Mouse (Mus musculus): ENCODE measurements at regions not wholly inside any gene's neighbourhood (a gene's known extent, or its start where the extent isn't known, plus 50 kb on each side); places are given as distances from the start of the nearest gene placed in this dataset.

GRCm38 (mm10) chr10:100152821-100153220 lies 137.4 kb downstream of the Kitl start:
- H3K27me3 ChIP-seq (ENCODE audit: low read depth, poor library complexity, severe bottlenecking) = no peaks in the 10 kb centered on the region
- no peaks in the 10 kb centered on the region for H3K4me1 ChIP-seq
- H3K27ac ChIP-seq (replicated peaks) = no peak overlapping the region
- peak; percentile 18 for DNase-seq (ENCODE audit: low spot score)
- H3K9me3 ChIP-seq (replicated peaks) = no peaks in the 10 kb centered on the region
- no peaks in the 10 kb centered on the region for H3K36me3 ChIP-seq
- no peak overlapping the region for H3K4me3 ChIP-seq
- 61% methylated on average over 5 of the region's 5 CpGs for WGBS

- Histone ChIP-seq H3K4me1 (no peaks in the 10 kb centered on the region), H3K9me3 (replicated peaks) (no peaks in the 10 kb centered on the region), H3K36me3 (no peaks in the 10 kb centered on the region), H3K27me3 (ENCODE audit: low read depth, poor library complexity, severe bottlenecking) (no peaks in the 10 kb centered on the region), H3K4me3 (no peak overlapping the region), H3K27ac (replicated peaks) (no peak overlapping the region)
- WGBS = 94% methylated on average over 3 of the region's 3 CpGs
- DNase-seq (ENCODE audit: low spot score) = no peak
Observed at GRCm38 (mm10) chr10:100153311-100153710, 137.9 kb downstream of the Kitl start.

DNA sequence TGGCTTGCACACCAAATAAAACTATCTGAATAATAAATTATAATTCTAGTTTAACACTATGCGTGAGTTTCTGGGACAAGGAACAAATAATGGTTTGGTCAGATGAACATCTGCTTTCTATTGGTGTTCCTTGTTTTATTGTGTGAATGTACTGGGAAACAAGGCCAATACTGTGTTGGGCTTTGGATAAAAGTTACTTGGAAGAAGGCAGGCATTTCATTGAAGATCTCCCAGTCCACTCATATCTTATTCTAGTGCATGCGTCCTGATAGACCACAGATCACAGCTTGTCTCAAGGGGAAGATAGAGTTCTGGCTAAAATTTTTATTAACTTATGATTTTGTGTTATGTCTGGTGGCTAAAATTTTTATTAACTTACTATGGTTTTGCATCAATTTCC lies 140.1 kb downstream of the Kitl start:
- WGBS = 90% methylated on average over 2 of the region's 2 CpGs
- Histone ChIP-seq H3K4me3 (no peak overlapping the region), H3K27me3 (ENCODE audit: low read depth, poor library complexity, severe bottlenecking) (no peaks in the 10 kb centered on the region), H3K9me3 (replicated peaks) (no peaks in the 10 kb centered on the region), H3K36me3 (no peaks in the 10 kb centered on the region), H3K27ac (replicated peaks) (no peak overlapping the region), H3K4me1 (no peaks in the 10 kb centered on the region)
- DNase-seq (ENCODE audit: low spot score) = no peak

DNA sequence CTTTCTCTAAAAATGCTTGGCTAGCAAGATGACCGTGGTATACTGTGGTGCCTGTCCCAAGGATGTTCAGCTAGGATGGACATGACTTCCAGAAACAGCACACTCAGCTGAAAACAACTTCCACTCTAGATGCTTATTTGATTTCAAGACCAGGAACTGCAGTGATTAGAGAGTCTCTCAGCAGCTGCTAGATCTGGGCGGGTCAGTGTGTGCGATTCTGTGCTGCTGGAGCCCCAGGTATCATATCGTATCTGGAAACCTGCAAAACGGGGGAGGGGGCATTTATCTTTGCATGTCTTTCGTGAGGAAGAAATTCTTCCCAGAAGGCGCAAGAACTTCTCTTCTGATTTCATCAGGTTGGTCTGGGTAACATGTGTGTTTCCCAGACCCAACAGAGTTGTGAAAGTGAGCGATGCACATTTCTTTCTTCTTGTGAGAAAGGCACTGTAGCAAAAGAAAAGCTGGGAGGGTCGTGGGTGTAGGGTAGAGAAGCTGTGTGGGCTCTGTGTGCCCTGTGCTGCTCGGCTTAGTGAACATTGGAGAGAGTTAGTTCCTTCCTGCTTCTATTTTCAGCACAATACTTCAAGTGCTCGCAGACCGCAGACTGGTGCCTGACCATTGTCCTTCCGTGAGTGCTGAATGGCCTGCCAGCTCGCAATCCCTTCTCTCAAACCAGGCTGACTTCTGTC lies 144.6 kb downstream of the Kitl start:
- H3K9me3 ChIP-seq (replicated peaks) = no peaks in the 10 kb centered on the region
- WGBS = 82% methylated on average over 14 of the region's 14 CpGs
- H3K27me3 ChIP-seq (ENCODE audit: low read depth, poor library complexity, severe bottlenecking) = no peaks in the 10 kb centered on the region
- H3K4me1 ChIP-seq = no peaks in the 10 kb centered on the region
- H3K4me3 ChIP-seq = no peak overlapping the region
- H3K36me3 ChIP-seq = no peaks in the 10 kb centered on the region
- no peak overlapping the region for H3K27ac ChIP-seq (replicated peaks)
- DNase-seq (ENCODE audit: low spot score) = no peak

DNA sequence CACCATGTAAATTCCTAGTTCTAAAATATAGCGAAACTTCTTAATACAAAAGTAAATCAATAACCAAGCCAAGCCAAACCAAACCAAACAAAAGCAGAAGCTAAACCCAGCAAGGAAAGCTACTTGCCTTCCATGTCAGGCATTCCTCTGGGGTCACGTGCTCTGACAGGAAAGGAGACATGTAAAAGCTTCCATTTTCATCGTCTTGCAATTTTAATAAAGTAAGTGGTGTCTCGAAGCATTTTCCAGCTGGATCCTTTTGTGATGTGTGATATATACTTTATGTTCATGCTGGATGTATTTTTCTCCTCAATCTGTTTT lies 145.1 kb downstream of the Kitl start:
- 92% methylated on average over 4 of the region's 4 CpGs for WGBS
- no peak overlapping the region for H3K4me3 ChIP-seq
- H3K27me3 ChIP-seq (ENCODE audit: low read depth, poor library complexity, severe bottlenecking) = no peaks in the 10 kb centered on the region
- H3K27ac ChIP-seq (replicated peaks) = no peak overlapping the region
- no peaks in the 10 kb centered on the region for H3K4me1 ChIP-seq
- DNase-seq (ENCODE audit: low spot score) = no peak
- no peaks in the 10 kb centered on the region for H3K36me3 ChIP-seq
- H3K9me3 ChIP-seq (replicated peaks) = no peaks in the 10 kb centered on the region

- Histone ChIP-seq H3K27me3 (ENCODE audit: low read depth, poor library complexity, severe bottlenecking) (no peaks in the 10 kb centered on the region), H3K9me3 (replicated peaks) (no peaks in the 10 kb centered on the region)
- 85% methylated on average over 3 of the region's 3 CpGs for WGBS
Observed at GRCm38 (mm10) chr10:100161117-100161516, 145.7 kb downstream of the Kitl start.

DNA sequence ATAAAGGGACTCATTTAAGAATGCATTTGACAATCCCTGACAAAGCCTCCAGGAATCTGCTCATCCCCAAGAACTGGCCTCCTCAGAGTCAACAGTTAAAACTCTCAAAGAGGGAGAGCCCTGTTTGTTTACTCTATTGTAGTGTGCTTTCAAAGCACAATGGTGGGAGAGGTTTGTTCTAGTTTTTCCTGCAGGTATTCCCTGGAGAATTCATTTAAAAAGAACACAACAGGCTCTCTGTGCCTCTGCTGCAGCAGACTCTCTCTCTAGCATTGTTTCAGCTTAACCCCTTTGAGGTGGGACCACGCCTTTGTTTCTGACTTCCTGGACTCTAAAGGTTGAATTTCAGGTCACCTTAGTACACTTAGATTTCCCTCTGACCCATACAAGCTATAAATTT lies 149.1 kb downstream of the Kitl start:
- WGBS = 56% methylated on average over 1 of the region's 1 CpGs
- no peak for DNase-seq (ENCODE audit: low spot score)
- Histone ChIP-seq H3K9me3 (replicated peaks) (no peaks in the 10 kb centered on the region), H3K36me3 (no peaks in the 10 kb centered on the region), H3K4me3 (no peak overlapping the region), H3K4me1 (no peaks in the 10 kb centered on the region), H3K27me3 (ENCODE audit: low read depth, poor library complexity, severe bottlenecking) (no peaks in the 10 kb centered on the region), H3K27ac (replicated peaks) (no peak overlapping the region)

More at GRCm38 (mm10) chr10:100161117-100161516, 145.7 kb downstream of the Kitl start:
- H3K36me3 ChIP-seq = no peaks in the 10 kb centered on the region
- DNase-seq (ENCODE audit: low spot score) = no peak
- H3K4me3 ChIP-seq = no peak overlapping the region
- H3K4me1 ChIP-seq = no peaks in the 10 kb centered on the region
- H3K27ac ChIP-seq (replicated peaks) = no peak overlapping the region

- no peaks in the 10 kb centered on the region for H3K27me3 ChIP-seq (ENCODE audit: low read depth, poor library complexity, severe bottlenecking)
- H3K9me3 ChIP-seq (replicated peaks) = no peaks in the 10 kb centered on the region
- no peak overlapping the region for H3K4me3 ChIP-seq
- no peaks in the 10 kb centered on the region for H3K4me1 ChIP-seq
- no peak for DNase-seq (ENCODE audit: low spot score)
- H3K27ac ChIP-seq (replicated peaks) = no peak overlapping the region
- H3K36me3 ChIP-seq = no peaks in the 10 kb centered on the region
Observed at GRCm38 (mm10) chr10:100170836-100171235, 155.4 kb downstream of the Kitl start.

DNA sequence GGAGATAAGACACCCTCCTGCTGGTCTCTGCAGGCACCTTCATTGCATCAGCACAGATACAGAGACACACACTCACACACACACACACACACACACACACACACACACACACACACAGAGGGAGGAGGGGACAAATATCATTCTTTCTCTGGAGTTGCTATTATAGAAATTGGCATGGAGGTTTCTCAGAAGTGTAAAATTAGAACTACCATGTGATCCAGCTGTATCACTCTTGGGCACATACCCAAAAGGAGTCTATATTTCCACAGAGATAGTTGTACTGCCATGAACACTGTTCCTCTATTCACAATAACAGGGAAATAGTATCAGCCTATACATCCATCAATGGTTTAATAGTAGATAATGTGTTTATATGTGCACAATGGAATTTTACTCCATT lies 137.8 kb upstream of the Gm4301 start:
- DNase-seq (ENCODE audit: low spot score) = no peak

GRCm38 (mm10) chr10:100199090-100199690 lies 136.3 kb upstream of the Gm4301 start:
- Histone ChIP-seq H3K27me3 (ENCODE audit: low read depth, poor library complexity, severe bottlenecking) (peaks cover 59% of the 10 kb centered on the region), H3K4me1 (peaks cover 21% of the 10 kb centered on the region), H3K9me3 (replicated peaks) (no peaks in the 10 kb centered on the region), H3K4me3 (no peak overlapping the region), H3K27ac (replicated peaks) (no peak overlapping the region), H3K36me3 (no peaks in the 10 kb centered on the region)
- DNase-seq (ENCODE audit: low spot score) = no peak
- WGBS = 56% methylated on average over 8 of the region's 8 CpGs

More for the DNA sequence above, 137.8 kb upstream of the Gm4301 start:
- H3K27ac ChIP-seq (replicated peaks) = no peak overlapping the region
- no peak overlapping the region for H3K4me3 ChIP-seq
- no peaks in the 10 kb centered on the region for H3K9me3 ChIP-seq (replicated peaks)
- H3K36me3 ChIP-seq = no peaks in the 10 kb centered on the region
- peaks cover 21% of the 10 kb centered on the region for H3K4me1 ChIP-seq
- H3K27me3 ChIP-seq (ENCODE audit: low read depth, poor library complexity, severe bottlenecking) = peaks cover 59% of the 10 kb centered on the region

GRCm38 (mm10) chr10:100200431-100200830 lies 135.0 kb upstream of the Gm4301 start:
- Histone ChIP-seq H3K36me3 (no peaks in the 10 kb centered on the region), H3K27ac (replicated peaks) (no peak overlapping the region), H3K4me3 (0 out of 2 replicates have a peak overlapping the region, but pooled peaks have one; percentile 11), H3K27me3 (ENCODE audit: low read depth, poor library complexity, severe bottlenecking) (peaks cover 55% of the 10 kb centered on the region), H3K4me1 (peaks cover 21% of the 10 kb centered on the region), H3K9me3 (replicated peaks) (no peaks in the 10 kb centered on the region)
- WGBS = 7% methylated on average over 8 of the region's 8 CpGs
- DNase-seq (ENCODE audit: low spot score) = peak; percentile 57

- H3K27ac ChIP-seq (replicated peaks) = no peak overlapping the region
- no peak for DNase-seq (ENCODE audit: low spot score)
- 87% methylated on average over 10 of the region's 10 CpGs for WGBS
Observed at GRCm38 (mm10) chr10:100206617-100207530, 128.6 kb upstream of the Gm4301 start.

GRCm38 (mm10) chr10:100210684-100211083 lies 124.8 kb upstream of the Gm4301 start:
- H3K27me3 ChIP-seq (ENCODE audit: low read depth, poor library complexity, severe bottlenecking) = no peaks in the 10 kb centered on the region
- H3K36me3 ChIP-seq = no peaks in the 10 kb centered on the region
- DNase-seq (ENCODE audit: low spot score) = no peak
- no peaks in the 10 kb centered on the region for H3K9me3 ChIP-seq (replicated peaks)
- H3K4me3 ChIP-seq = no peak overlapping the region
- H3K4me1 ChIP-seq = no peaks in the 10 kb centered on the region
- 89% methylated on average over 7 of the region's 7 CpGs for WGBS
- no peak overlapping the region for H3K27ac ChIP-seq (replicated peaks)

More at GRCm38 (mm10) chr10:100206617-100207530, 128.6 kb upstream of the Gm4301 start:
- H3K36me3 ChIP-seq = no peaks in the 10 kb centered on the region
- H3K4me3 ChIP-seq = no peak overlapping the region
- peaks cover 8% of the 10 kb centered on the region; the same call in 1 of the 2 replicates for H3K27me3 ChIP-seq (ENCODE audit: low read depth, poor library complexity, severe bottlenecking)
- no peaks in the 10 kb centered on the region for H3K9me3 ChIP-seq (replicated peaks)
- no peaks in the 10 kb centered on the region for H3K4me1 ChIP-seq

Measured in midbrain, embryonic 10.5 days (tissue).